Mouse (Mus musculus) cortical plate, adult 2 months (tissue): Measurements from ENCODE around the gene Tmem56. TPM values are rescaled to one million over a fixed set of nuclear protein-coding genes. Genes with fewer than 3 reads are reported as not detected.

ENCODE experiments used
- H3K27ac ChIP-seq: fragments of 200-500 bp; 2 replicates; pipeline ENCODE4 v1.5.1; 2012; ENCODE audit warnings: low read length, control low read depth, inconsistent platforms; ENCODE audit not compliant: insufficient read depth
- H3K4me1 ChIP-seq: fragments of 200-500 bp; 2 replicates; pipeline ENCODE4 v1.6.1; 2011; ENCODE audit warnings: low read length; ENCODE audit not compliant: control insufficient read depth, insufficient read depth
- H3K4me3 ChIP-seq: fragments of 200-500 bp; 2 replicates; pipeline ENCODE4 v1.5.1; 2011; ENCODE audit warnings: mild to moderate bottlenecking, low read length, control low read depth; ENCODE audit not compliant: insufficient read depth
- CTCF ChIP-seq: fragments of 200-500 bp; IDR thresholded peaks from 2 replicates; pipeline ENCODE4 v1.5.1; 2011; ENCODE audit warnings: mild to moderate bottlenecking, control low read depth, low read length; ENCODE audit not compliant: insufficient read depth; ENCODE audit errors: extremely low read depth
- POLR2A ChIP-seq: fragments of 200-500 bp; IDR thresholded peaks from 2 replicates; pipeline ENCODE4 v1.6.1; 2011; ENCODE audit warnings: mild to moderate bottlenecking, low read length, control low read depth; ENCODE audit not compliant: insufficient read depth; ENCODE audit errors: extremely low read depth
- polyA plus RNA-seq: library from polyadenylated mRNA; depleted of rRNA; stranded (reverse); fragments of >200 nt; gene quantifications from 2 replicates; pipeline ENCODE4 v1.2.3, GENCODE M21; 2012

Tmem56 gene
- polyA plus RNA-seq, 1 experiment, result 25.2 TPM

DNA sequence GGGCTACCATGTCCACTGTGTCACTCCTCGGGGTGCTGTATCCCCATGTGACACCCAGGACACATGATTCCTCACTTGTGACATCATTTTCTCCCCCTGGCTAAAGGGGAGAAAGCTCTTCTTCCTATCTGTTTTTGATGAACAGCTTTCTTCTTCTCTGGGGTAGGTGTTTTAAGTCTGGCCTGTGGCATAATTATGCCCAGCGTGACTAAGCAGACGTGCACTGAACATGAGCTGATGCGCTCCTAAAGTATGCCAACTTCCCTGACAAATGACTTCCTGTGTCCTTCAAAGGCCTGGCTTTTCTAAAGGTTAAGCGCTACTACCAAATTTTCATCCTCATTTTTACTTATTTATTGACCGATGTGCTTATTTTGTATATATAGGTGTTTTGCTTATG, 65.9 kb downstream of the Tmem56 start:
- TF ChIP-seq CTCF, result no peak
- no peak for TF ChIP-seq POLR2A
- Histone ChIP-seq H3K4me1 (peaks cover 2% of the 10 kb centered on the region; the same call in 1 of the 2 replicates), H3K4me3 (no peak overlapping the region), H3K27ac (no peak overlapping the region)

DNA sequence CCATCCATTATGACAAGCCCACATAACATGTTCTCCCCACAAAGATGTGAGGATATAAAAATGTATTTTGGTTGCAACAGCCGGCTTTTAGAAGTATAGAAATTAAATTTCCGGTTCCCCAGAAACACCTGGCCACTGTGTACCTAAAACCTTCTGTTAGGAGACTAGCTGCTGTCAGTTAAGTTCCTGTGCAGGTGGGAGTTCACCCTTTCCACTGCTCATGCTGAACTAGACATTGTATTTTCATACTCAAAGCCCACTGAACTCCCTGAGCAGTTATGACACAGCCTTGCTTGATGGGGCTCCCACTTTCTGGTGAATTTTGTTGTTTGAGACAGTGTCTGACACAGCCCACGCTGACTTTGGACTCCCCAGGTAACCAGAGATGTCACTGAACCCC, 69.4 kb downstream of the Tmem56 start:
- Histone ChIP-seq H3K27ac (no peak overlapping the region), H3K4me1 (peaks cover 2% of the 10 kb centered on the region; the same call in 1 of the 2 replicates), H3K4me3 (no peak overlapping the region)
- no peak for TF ChIP-seq CTCF
- no peak for TF ChIP-seq POLR2A

DNA sequence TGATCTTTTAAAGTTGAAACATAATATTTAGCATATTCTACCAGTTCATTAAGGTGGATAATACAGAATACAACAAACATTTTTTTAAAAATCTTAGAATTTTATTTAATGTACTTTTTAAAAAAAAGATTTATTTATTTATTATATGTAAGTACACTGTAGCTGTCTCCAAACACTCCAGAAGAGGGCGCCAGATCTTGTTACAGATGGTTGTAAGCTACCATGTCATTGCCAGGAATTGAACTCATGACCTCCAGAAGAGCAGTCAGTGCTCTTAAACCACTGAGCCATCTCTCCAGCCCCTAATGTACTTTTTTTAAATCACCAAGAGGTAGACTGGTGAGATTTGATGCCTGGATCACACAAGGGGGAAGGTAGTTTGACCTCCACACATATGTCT, 70.7 kb downstream of the Tmem56 start:
- TF ChIP-seq CTCF (no peak), POLR2A (no peak)
- Histone ChIP-seq H3K27ac (no peak overlapping the region), H3K4me1 (no peaks in the 10 kb centered on the region), H3K4me3 (no peak overlapping the region)

DNA sequence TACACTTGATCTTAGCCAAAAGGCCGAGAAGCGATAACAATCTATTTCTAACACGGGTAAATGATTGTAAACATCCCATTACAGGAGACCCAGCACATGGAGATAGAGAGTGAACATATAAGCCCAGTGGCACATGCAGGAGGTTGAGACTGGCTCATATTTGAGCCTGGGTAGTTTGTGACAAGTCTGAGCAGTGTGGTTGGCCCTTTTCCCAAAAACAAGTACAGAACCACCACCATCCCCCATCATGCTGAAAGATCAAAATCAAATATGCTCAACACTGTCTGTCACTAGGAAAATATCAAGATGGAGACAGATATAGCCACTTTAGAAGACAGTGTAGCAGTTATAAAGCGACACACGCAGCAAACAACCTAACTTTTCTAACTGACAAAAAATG, 73.9 kb downstream of the Tmem56 start:
- H3K4me3 ChIP-seq, result no peak overlapping the region
- no peak overlapping the region for H3K27ac ChIP-seq
- H3K4me1 ChIP-seq, result no peaks in the 10 kb centered on the region
- no peak for TF ChIP-seq CTCF
- TF ChIP-seq POLR2A, result no peak

DNA sequence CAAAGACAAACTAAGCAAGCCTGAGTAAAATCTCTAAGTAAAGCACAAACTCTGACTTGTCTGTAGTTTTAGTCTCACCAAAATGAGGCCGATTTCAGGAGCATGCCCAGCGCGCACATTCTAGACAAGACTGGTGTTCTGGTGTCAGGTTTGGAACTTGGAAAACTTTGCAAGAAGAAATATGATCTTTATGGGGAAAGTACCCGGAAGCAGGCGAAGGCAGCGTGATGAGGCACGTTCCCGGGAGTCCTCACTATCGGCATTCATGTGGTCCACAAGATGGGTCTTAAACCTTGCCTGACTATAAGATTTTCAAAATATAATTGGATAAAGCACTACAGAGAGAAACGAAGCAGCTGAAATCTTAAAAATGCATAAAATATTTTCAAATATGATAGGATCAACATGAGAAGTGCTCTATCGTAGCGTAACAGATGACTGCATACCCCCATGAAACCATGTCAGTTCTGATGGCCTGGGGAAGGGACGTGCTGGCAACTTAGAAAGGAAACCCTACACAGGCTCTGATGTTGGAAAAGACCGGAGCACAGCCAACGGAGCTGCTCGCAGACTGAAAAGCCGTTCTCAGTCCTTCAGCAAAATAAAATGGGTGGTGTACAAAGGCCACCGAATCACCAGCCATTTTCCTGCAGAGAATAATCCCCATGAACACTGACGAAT, 76.6 kb downstream of the Tmem56 start:
- no peak for TF ChIP-seq POLR2A
- no peak for TF ChIP-seq CTCF
- Histone ChIP-seq H3K4me1 (peaks cover 3% of the 10 kb centered on the region; the same call in 1 of the 2 replicates), H3K4me3 (no peak overlapping the region), H3K27ac (no peak overlapping the region)

DNA sequence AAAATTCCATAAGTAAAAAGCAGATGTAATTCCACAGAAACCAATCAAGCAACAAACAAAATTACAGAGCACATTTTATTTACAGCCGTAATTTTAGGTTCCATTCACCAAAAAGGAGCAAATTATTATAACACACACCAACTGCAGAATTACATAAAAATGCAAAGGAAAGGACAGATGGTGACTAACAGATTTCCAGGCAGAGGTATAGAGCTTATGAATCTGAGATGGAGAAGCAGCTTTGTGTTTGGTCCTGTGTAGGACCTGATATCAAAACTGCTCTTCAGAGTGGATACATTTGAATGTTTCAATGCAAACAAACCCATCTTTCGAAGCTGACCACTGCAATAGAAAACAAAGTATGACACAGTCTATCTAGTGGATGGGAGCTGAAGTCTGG, 80.3 kb downstream of the Tmem56 start:
- Histone ChIP-seq H3K27ac (no peak overlapping the region), H3K4me3 (no peak overlapping the region), H3K4me1 (peaks cover 3% of the 10 kb centered on the region; the same call in 1 of the 2 replicates)
- no peak for TF ChIP-seq CTCF
- TF ChIP-seq POLR2A, result no peak

DNA sequence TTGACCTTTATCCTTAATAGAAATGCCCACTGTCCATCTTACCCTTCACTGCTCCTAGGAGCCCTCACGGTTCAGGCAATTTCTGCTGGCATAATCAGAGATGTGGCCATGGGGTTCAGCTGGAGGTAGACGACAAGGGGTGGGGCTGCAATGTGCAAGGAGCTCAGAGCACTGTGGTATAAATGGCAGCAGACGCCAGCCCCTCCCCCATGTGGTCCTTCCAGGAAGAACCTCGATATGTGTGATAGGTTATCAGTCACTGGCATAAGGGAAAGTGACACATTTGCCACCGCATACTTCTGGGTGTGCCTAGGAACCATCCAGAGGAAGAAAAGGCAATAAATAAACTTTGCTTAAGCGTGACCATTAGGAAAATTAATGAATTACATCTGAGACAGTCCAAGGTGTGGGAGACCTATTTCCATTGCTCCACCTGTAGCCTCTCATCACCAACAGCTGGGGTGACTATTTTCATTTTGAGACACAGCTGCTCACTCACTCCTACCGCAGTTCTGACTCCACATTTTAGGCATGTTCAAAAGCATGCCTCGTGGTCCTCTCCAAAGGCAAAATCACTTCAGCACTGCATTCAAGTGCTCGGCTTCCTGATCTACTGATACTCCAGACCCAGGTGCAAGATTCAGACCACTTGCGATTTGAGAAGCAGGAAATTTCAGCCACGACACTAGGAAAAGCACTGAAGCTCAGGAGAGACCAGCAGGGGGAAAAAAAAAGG, 81.7 kb downstream of the Tmem56 start:
- H3K4me1 ChIP-seq, result peaks cover 3% of the 10 kb centered on the region; the same call in 1 of the 2 replicates
- TF ChIP-seq CTCF, result no peak
- no peak for TF ChIP-seq POLR2A
- no peak overlapping the region for H3K27ac ChIP-seq
- no peak overlapping the region for H3K4me3 ChIP-seq

DNA sequence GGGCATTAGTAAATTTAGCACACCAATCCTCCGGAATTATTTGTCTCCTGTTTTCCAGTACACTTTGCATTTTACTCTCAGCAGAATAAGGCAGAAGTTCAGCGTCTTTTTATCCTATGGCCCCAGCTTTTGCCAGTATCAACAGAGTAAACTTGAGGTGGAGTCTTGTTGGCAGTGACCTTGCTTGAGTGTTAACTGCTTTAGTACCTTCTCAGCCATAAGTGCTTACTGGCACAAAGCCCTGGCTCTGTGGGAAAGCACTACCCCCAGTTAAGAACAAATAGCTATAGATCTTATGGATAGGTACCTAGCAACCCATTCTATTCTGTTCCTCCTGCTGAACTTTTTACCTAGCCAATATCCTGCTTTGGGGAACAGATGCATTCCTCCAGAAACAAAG, 93.7 kb downstream of the Tmem56 start:
- Histone ChIP-seq H3K27ac (no peak overlapping the region), H3K4me3 (no peak overlapping the region), H3K4me1 (no peaks in the 10 kb centered on the region)
- TF ChIP-seq POLR2A (no peak), CTCF (no peak)

DNA sequence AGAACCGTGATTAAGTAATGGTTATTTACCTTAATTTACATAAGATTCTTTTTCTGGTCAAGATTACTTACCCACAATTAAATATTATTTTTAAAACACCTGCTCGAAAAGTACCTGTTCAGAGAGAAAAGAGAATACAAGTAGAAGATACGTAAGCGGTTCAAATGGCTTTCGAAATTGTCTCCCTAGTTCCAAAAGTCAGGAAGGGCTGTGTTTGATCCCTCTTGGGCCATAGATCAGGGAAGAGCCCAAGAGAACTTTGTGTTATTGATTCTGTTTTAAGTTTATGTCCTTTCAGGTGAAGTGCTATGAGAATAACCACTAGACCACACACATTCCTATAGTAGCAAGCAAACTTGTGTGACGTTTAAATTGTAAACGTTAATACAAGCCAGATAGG, 95.4 kb downstream of the Tmem56 start:
- H3K4me3 ChIP-seq, result no peak overlapping the region
- no peak overlapping the region for H3K27ac ChIP-seq
- no peak for TF ChIP-seq CTCF
- TF ChIP-seq POLR2A, result no peak
- H3K4me1 ChIP-seq, result no peaks in the 10 kb centered on the region

DNA sequence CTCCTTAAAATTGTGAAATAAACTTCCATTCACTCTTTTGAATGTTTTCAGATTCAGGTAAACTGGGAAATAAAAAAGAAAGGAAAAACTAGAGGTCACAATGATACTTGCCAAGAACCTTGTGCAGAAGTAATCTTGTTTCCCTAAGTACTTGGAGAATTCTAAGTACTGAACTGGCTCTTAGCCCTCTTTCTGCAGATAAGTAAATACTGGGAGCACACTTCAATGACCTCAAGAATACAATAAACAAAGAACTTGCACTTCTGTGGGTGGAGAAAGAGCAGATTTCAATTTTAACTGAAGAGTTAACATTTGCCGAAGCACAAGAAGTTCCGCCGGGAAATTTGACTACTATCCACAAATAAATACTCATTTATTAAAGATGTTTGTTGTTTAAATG, 96.0 kb downstream of the Tmem56 start:
- no peak overlapping the region for H3K4me3 ChIP-seq
- no peak overlapping the region for H3K27ac ChIP-seq
- no peaks in the 10 kb centered on the region for H3K4me1 ChIP-seq
- TF ChIP-seq CTCF (no peak), POLR2A (no peak)
